Mouse (Mus musculus): ENCODE data around the gene L3mbtl1.

GRCm38 (mm10) chr2:162946964-162947363 is 3.7 kb downstream of the L3mbtl1 start:
- TF ChIP-seq CTCF (IDR thresholded peaks at IDR 0.05; ENCODE audit: low read depth, low read length) (no peak), POLR2A (IDR thresholded peaks at IDR 0.05; ENCODE audit: extremely low read depth, insufficient read depth, low read length) (no peak)
